Mouse (Mus musculus) layer of hippocampus, adult 8-10 months (tissue): ENCODE data around the gene Astn2. TPM values are rescaled to one million over a fixed set of nuclear protein-coding genes. Genes with fewer than 3 reads are reported as not detected.

ENCODE experiments used
- DNase-seq, 2 experiments: peaks; one replicate each; pipeline ENCODE4 v3.0.0; 2022; ENCODE audit warnings: low spot score in 2 of 2
- total RNA-seq, 4 experiments: library from RNA; stranded (reverse); gene quantifications; 2 replicates each; pipeline ENCODE4 v1.2.4; 2022

Gene Astn2
- total RNA-seq, 4 experiments from 2014 or later: 26.5 to 27.7 (median 27.3) TPM

- DNase-seq: no peak
These were observed 91.7 kb downstream of the Astn2 start for GRCm38 (mm10) chr4:66312733-66313132.

- no peak for DNase-seq
These were observed 93.9 kb downstream of the Astn2 start for GRCm38 (mm10) chr4:66310315-66311020.

- DNase-seq: no peak
These were observed 98.0 kb downstream of the Astn2 start for GRCm38 (mm10) chr4:66306377-66306776.

- DNase-seq: no peak
These were observed 101.6 kb downstream of the Astn2 start for GRCm38 (mm10) chr4:66302686-66303310.

- no peak for DNase-seq
These were observed 119.4 kb downstream of the Astn2 start for GRCm38 (mm10) chr4:66285034-66285433.

GRCm38 (mm10) chr4:66276096-66276495 lies 128.3 kb downstream of the Astn2 start:
- DNase-seq: no peak

- no peak for DNase-seq
These were observed 132.8 kb downstream of the Astn2 start for GRCm38 (mm10) chr4:66271550-66272117.

GRCm38 (mm10) chr4:66264031-66264430 lies 140.4 kb downstream of the Astn2 start:
- no peak for DNase-seq

- DNase-seq: no peak
These were observed 143.1 kb downstream of the Astn2 start for GRCm38 (mm10) chr4:66261276-66261675.

GRCm38 (mm10) chr4:66258905-66259304 lies 145.5 kb downstream of the Astn2 start:
- DNase-seq: no peak

- no peak for DNase-seq
These were observed 149.5 kb downstream of the Astn2 start for GRCm38 (mm10) chr4:66254695-66255492.

GRCm38 (mm10) chr4:66248521-66248920 lies 155.9 kb downstream of the Astn2 start:
- DNase-seq: no peak

- DNase-seq: no peak
These were observed 161.7 kb downstream of the Astn2 start for GRCm38 (mm10) chr4:66242683-66243082.

GRCm38 (mm10) chr4:66232799-66233198 lies 171.6 kb downstream of the Astn2 start:
- no peak for DNase-seq

- no peak for DNase-seq
These were observed 172.1 kb downstream of the Astn2 start for GRCm38 (mm10) chr4:66232350-66232749.

- no peak for DNase-seq
These were observed 173.7 kb downstream of the Astn2 start for GRCm38 (mm10) chr4:66230735-66231134.

- peak; percentile 42 to 61 for DNase-seq
These were observed 181.7 kb downstream of the Astn2 start for GRCm38 (mm10) chr4:66222602-66223317.

- DNase-seq: no peak
These were observed 189.2 kb downstream of the Astn2 start for GRCm38 (mm10) chr4:66215170-66215618.

- DNase-seq: no peak
These were observed 214.8 kb downstream of the Astn2 start for GRCm38 (mm10) chr4:66189636-66190035.

GRCm38 (mm10) chr4:66175887-66176533 lies 228.4 kb downstream of the Astn2 start:
- DNase-seq: no peak

- DNase-seq: no peak
These were observed 232.8 kb downstream of the Astn2 start for GRCm38 (mm10) chr4:66171583-66171982.
